In the genomic region with DNA sequence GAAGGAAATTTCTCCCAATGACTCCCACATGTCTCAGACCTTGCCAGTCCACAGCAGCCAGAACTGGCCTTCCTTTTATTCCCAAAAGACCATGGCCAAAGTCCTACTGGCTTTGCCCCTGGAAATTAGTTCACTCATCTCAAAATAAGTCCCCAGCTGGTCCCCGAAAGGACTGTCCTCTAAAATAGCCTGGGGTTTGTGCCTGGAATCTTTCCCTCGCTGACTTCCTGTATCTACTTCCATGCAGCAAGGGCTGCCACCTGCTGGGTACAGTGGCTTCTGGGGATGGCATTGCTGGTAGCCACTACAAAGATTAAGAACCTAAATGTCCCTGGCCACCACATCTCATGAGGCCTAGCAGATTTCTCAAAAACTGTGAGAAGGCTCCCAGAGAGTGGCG, we compare ENCODE assay signal across 10 mouse cellular contexts.
DNase-seq lines count a peak whose midpoint lies in the region; ATAC-seq and TF ChIP-seq lines count a peak whose summit lies in the region.
"Had no signal": no experiment of that assay in that cellular context is flagged by ENCODE, and none has a peak within 500 bp of the region (broad histone marks: within the 10 kb centered on the region; RNA-seq: fewer than 3 reads in every experiment).

No protein-coding gene starts in this region.

- WGBS in forebrain, embryonic 15.5 days: 80% methylated on average over 3 of the region's 3 CpGs
- WGBS in forebrain, embryonic 13.5 days: 82% methylated on average over 3 of the region's 3 CpGs

- H3K4me3 ChIP-seq in layer of hippocampus, adult 2 months: no peak overlapping the region
- H3K4me3 ChIP-seq in forebrain, embryonic 15.5 days: no peak overlapping the region
- H3K4me3 ChIP-seq in forebrain, embryonic 13.5 days: no peak overlapping the region
- H3K4me3 ChIP-seq: hindbrain, embryonic 15.5 days; neural tube, embryonic 13.5 days had no signal

- ATAC-seq in forebrain, embryonic 15.5 days (replicated peaks): no peak
- ATAC-seq in forebrain, embryonic 13.5 days: no peak

- TF ChIP-seq CTCF in layer of hippocampus, adult 2 months (conservative IDR thresholded peaks at IDR 0.05): peak; percentile 70

- no peaks in the 10 kb centered on the region for H3K9me3 ChIP-seq in forebrain, embryonic 15.5 days
- no peaks in the 10 kb centered on the region for H3K9me3 ChIP-seq in forebrain, embryonic 13.5 days (replicated peaks)
- H3K9me3 ChIP-seq: hindbrain, embryonic 15.5 days had no signal

- no peaks in the 10 kb centered on the region for H3K27me3 ChIP-seq in forebrain, embryonic 15.5 days
- H3K27me3 ChIP-seq in forebrain, embryonic 13.5 days: no peaks in the 10 kb centered on the region
- H3K27me3 ChIP-seq: hindbrain, embryonic 15.5 days; neural tube, embryonic 13.5 days had no signal

- DNase-seq in layer of hippocampus, adult 2 months (ENCODE audit: low spot score in 2 of 2): no peak
- no peak for DNase-seq in layer of hippocampus, postnatal 25 days (ENCODE audit: extremely low spot score in 1 of 2, low spot score in 1 of 2)
- DNase-seq in Muller cell, postnatal 12 days (ENCODE audit: inconsistent ontology term): peak; percentile 52
- DNase-seq in gastrocnemius, adult 8-10 months (ENCODE audit: low spot score in 2 of 2): peak; percentile 18 to 43
- DNase-seq in kidney, postnatal 14 days: peak; percentile 27

- no peak overlapping the region for H3K9ac ChIP-seq in forebrain, embryonic 15.5 days (replicated peaks)
- no peak overlapping the region for H3K9ac ChIP-seq in forebrain, embryonic 13.5 days
- H3K9ac ChIP-seq: hindbrain, embryonic 15.5 days; liver, embryonic 14.5 days; neural tube, embryonic 13.5 days had no signal

- H3K4me1 ChIP-seq in forebrain, embryonic 15.5 days: 0 out of 2 replicates have a peak, but pooled peaks cover 4% of the 10 kb centered on the region
- peaks cover 4% of the 10 kb centered on the region; the same call in 1 of the 2 replicates for H3K4me1 ChIP-seq in forebrain, embryonic 13.5 days

- no peak overlapping the region for H3K27ac ChIP-seq in layer of hippocampus, adult 2 months
- no peak overlapping the region for H3K27ac ChIP-seq in forebrain, embryonic 15.5 days (replicated peaks)
- H3K27ac ChIP-seq in forebrain, embryonic 13.5 days: no peak overlapping the region
- H3K27ac ChIP-seq: hindbrain, embryonic 15.5 days; liver, embryonic 14.5 days; neural tube, embryonic 13.5 days had no signal

- H3K36me3 ChIP-seq in forebrain, embryonic 15.5 days: no peaks in the 10 kb centered on the region
- H3K36me3 ChIP-seq in forebrain, embryonic 13.5 days (ENCODE audit: poor library complexity, severe bottlenecking): no peaks in the 10 kb centered on the region
- H3K36me3 ChIP-seq: hindbrain, embryonic 15.5 days; neural tube, embryonic 13.5 days had no signal

- no peak overlapping the region for H3K4me2 ChIP-seq in forebrain, embryonic 15.5 days (replicated peaks)
- H3K4me2 ChIP-seq in forebrain, embryonic 13.5 days: no peak overlapping the region
- H3K4me2 ChIP-seq: hindbrain, embryonic 15.5 days; neural tube, embryonic 13.5 days had no signal

Comparison
In these comparisons a context has a peak if more than half of its experiments do, and no peak if none do; other contexts are left out.
1. DNase-seq: peak in Muller cell, postnatal 12 days (single experiment), gastrocnemius, adult 8-10 months (2 of 2) and kidney, postnatal 14 days (single experiment); none in layer of hippocampus, adult 2 months (0 of 2) and layer of hippocampus, postnatal 25 days (0 of 2).